Mouse (Mus musculus): ENCODE measurements around the gene Defa2. TPM values are rescaled to one million over a fixed set of nuclear protein-coding genes. Genes with fewer than 3 reads are reported as not detected.
"Not testable (repeated sequence)": the region's sequence is repeated elsewhere in the genome, so short reads cannot be mapped to it uniquely, and the experiment has no call there.

Gene Defa2
- polyA plus RNA-seq (2017; shearing (Covaris generic)): not detected

GRCm38 (mm10) chr8:21378215-21378614, at the start of gene Defa2:
Defa2 (plus strand) TSS chr8:21378515.
- ATAC-seq: not testable (repeated sequence)

GRCm38 (mm10) chr8:21391511-21391910, 13.2 kb downstream of the Defa2 start, which contains the start of gene Defa33:
Defa33 (plus strand) TSS chr8:21391811.
- not testable (repeated sequence) for ATAC-seq

- ATAC-seq: not testable (repeated sequence)
Observed at GRCm38 (mm10) chr8:21427111-21427510, 48.8 kb downstream of the Defa2 start, which contains the start of gene Defa36. Defa36 (plus strand) TSS chr8:21427411.

Other genes with a start within 250 kb of the Defa2 start
- gene Defa30, start 243.9 kb upstream of the Defa2 start, polyA plus RNA-seq (2017; shearing (Covaris generic)): not detected
- not detected for gene Defa22, start 216.2 kb upstream of the Defa2 start, polyA plus RNA-seq (2017; shearing (Covaris generic))
- gene Defa31, start 186.9 kb upstream of the Defa2 start, polyA plus RNA-seq (2017; shearing (Covaris generic)): not detected
- not detected for gene Gm15293, start 177.0 kb upstream of the Defa2 start, polyA plus RNA-seq (2017; shearing (Covaris generic))
- gene Gm15292, start 128.8 kb upstream of the Defa2 start, polyA plus RNA-seq (2017; shearing (Covaris generic)): not detected
- gene Defa27, start 63.0 kb upstream of the Defa2 start, polyA plus RNA-seq (2017; shearing (Covaris generic)): not detected
- not detected for gene Defa29, start 51.5 kb upstream of the Defa2 start, polyA plus RNA-seq (2017; shearing (Covaris generic))
- gene Defa33, start 13.3 kb downstream of the Defa2 start, polyA plus RNA-seq (2017; shearing (Covaris generic)): not detected
- gene Defa36, start 48.9 kb downstream of the Defa2 start, polyA plus RNA-seq (2017; shearing (Covaris generic)): not detected
- gene Gm7849, start 78.0 kb downstream of the Defa2 start, polyA plus RNA-seq (2017; shearing (Covaris generic)): not detected
- gene Defa20, start 130.7 kb downstream of the Defa2 start, polyA plus RNA-seq (2017; shearing (Covaris generic)): not detected
- gene Defa32, start 150.5 kb downstream of the Defa2 start, polyA plus RNA-seq (2017; shearing (Covaris generic)): not detected
- not detected for gene Defa37, start 186.9 kb downstream of the Defa2 start, polyA plus RNA-seq (2017; shearing (Covaris generic))
- gene Defa28, start 204.5 kb downstream of the Defa2 start, polyA plus RNA-seq (2017; shearing (Covaris generic)): not detected
- not detected for gene Gm7861, start 216.0 kb downstream of the Defa2 start, polyA plus RNA-seq (2017; shearing (Covaris generic))
- not detected for gene Defa26, start 239.7 kb downstream of the Defa2 start, polyA plus RNA-seq (2017; shearing (Covaris generic))